Mouse (Mus musculus): ENCODE data around the gene Slc16a2. TPM values are rescaled to one million over a fixed set of nuclear protein-coding genes. Genes with fewer than 3 reads are reported as not detected.

The Slc16a2 gene
- total RNA-seq, 4 experiments from 2014 or later: 6.1 to 7.3 (median 6.9) TPM

GRCm38 (mm10) chrX:103652048-103652447, 169.7 kb downstream of the Slc16a2 start:
- no peak for DNase-seq (ENCODE audit: low spot score)

Other genes starting within 250 kb of the Slc16a2 start
- not detected for gene Zcchc13, start 191.4 kb downstream of the Slc16a2 start, total RNA-seq (2022)
- gene Rlim, start 159.3 kb upstream of the Slc16a2 start, total RNA-seq (2022): 10 to 100 TPM; 24.2 to 25.8 (median 25.1) TPM

Data from heart, adult 8-10 months (tissue).